ENCODE assay signal across 7 mouse cellular contexts in genomic region chr5:143269363-143270150, GRCm38 (mm10). TPM values are rescaled to one million over a fixed set of nuclear protein-coding genes. Genes with fewer than 3 reads are reported as not detected.
A peak's percentile ranks its signal among the peaks of the same experiment; 100 is the strongest.
DNase-seq lines count a peak whose midpoint lies in the region; ATAC-seq lines count a peak whose summit lies in the region.

TSS of gene Zfp316 (minus strand) at chr5:143270022.

- peaks cover 19% of the 10 kb centered on the region for H3K4me1 ChIP-seq in embryonic facial prominence, embryonic 12.5 days
- H3K4me1 ChIP-seq in limb, embryonic 12.5 days (replicated peaks): peaks cover 21% of the 10 kb centered on the region
- H3K4me1 ChIP-seq in midbrain, embryonic 14.5 days (ENCODE audit: control insufficient read depth, insufficient read depth, low read length): peaks cover 16% of the 10 kb centered on the region

- H3K36me3 ChIP-seq in embryonic facial prominence, embryonic 12.5 days: peaks cover 3% of the 10 kb centered on the region
- peaks cover 4% of the 10 kb centered on the region; the same call in 1 of the 2 replicates for H3K36me3 ChIP-seq in limb, embryonic 12.5 days
- peaks cover 3% of the 10 kb centered on the region for H3K36me3 ChIP-seq in midbrain, embryonic 14.5 days (ENCODE audit: control insufficient read depth, insufficient read depth, low read length)

- peak within 1 kb of the TSS; percentile 92 for H3K4me3 ChIP-seq in embryonic facial prominence, embryonic 12.5 days
- H3K4me3 ChIP-seq in limb, embryonic 12.5 days (replicated peaks): peak within 1 kb of the TSS; percentile 91
- H3K4me3 ChIP-seq in midbrain, embryonic 14.5 days (replicated peaks; ENCODE audit: low read depth, low read length): peak within 1 kb of the TSS; percentile 92

- peak; percentile 87 for DNase-seq in adrenal gland, postnatal 14 days
- DNase-seq in heart, adult 18-20 months: peak; percentile 79 to 80
- DNase-seq in kidney, adult 18-20 months: peak; percentile 78
- DNase-seq in midbrain, embryonic 14.5 days: peak; percentile 92
- DNase-seq in spleen, adult 12 weeks (ENCODE audit: low spot score): peak; percentile 33

- no peaks in the 10 kb centered on the region for H3K27me3 ChIP-seq in embryonic facial prominence, embryonic 12.5 days
- H3K27me3 ChIP-seq in limb, embryonic 12.5 days: no peaks in the 10 kb centered on the region; the same call in 1 of the 2 replicates
- no peaks in the 10 kb centered on the region for H3K27me3 ChIP-seq in midbrain, embryonic 14.5 days (ENCODE audit: control insufficient read depth, insufficient read depth, low read length)

- H3K9ac ChIP-seq in embryonic facial prominence, embryonic 12.5 days: peak within 1 kb of the TSS; percentile 89
- peak within 1 kb of the TSS; percentile 90 for H3K9ac ChIP-seq in limb, embryonic 12.5 days (replicated peaks)
- H3K9ac ChIP-seq in midbrain, embryonic 14.5 days (replicated peaks; ENCODE audit: low read length): peak within 1 kb of the TSS; percentile 96

- H3K4me2 ChIP-seq in embryonic facial prominence, embryonic 12.5 days (replicated peaks): peak within 1 kb of the TSS; percentile 92
- peak within 1 kb of the TSS; percentile 95 for H3K4me2 ChIP-seq in limb, embryonic 12.5 days
- H3K4me2 ChIP-seq in midbrain, embryonic 14.5 days (ENCODE audit: low read length): peak within 1 kb of the TSS; percentile 65

- H3K9me3 ChIP-seq in embryonic facial prominence, embryonic 12.5 days: no peaks in the 10 kb centered on the region
- no peaks in the 10 kb centered on the region for H3K9me3 ChIP-seq in limb, embryonic 12.5 days
- H3K9me3 ChIP-seq in midbrain, embryonic 14.5 days (ENCODE audit: control insufficient read depth, low read length): no peaks in the 10 kb centered on the region

- whole genome bisulfite sequencing in embryonic facial prominence, embryonic 12.5 days: 1% methylated on average over 63 of the region's 79 CpGs
- WGBS in limb, embryonic 12.5 days: under 1% methylated on average over 79 of the region's 79 CpGs
- WGBS in midbrain, embryonic 14.5 days: under 1% methylated on average over 68 of the region's 79 CpGs

- peak; percentile 77 for ATAC-seq in embryonic facial prominence, embryonic 12.5 days (ENCODE audit: insufficient number of reproducible peaks, insufficient read depth, low FRiP score, low TSS enrichment)
- ATAC-seq in limb, embryonic 12.5 days (ENCODE audit: insufficient number of reproducible peaks, insufficient read depth, low FRiP score, low TSS enrichment, low read depth): peak; percentile 67; the same call in 1 of the 2 replicates
- ATAC-seq in midbrain, embryonic 14.5 days (ENCODE audit: low FRiP score, low TSS enrichment): peak; percentile 79

- peak within 1 kb of the TSS; percentile 65 for H3K27ac ChIP-seq in embryonic facial prominence, embryonic 12.5 days
- peak within 1 kb of the TSS; percentile 70 for H3K27ac ChIP-seq in limb, embryonic 12.5 days
- peak within 1 kb of the TSS; percentile 86 for H3K27ac ChIP-seq in midbrain, embryonic 14.5 days (replicated peaks; ENCODE audit: low read depth, low read length)

RNA-seq across cellular contexts. Expression of gene Zfp316, which starts in this region (rescaled TPM):
- 6.9 and 7.6 TPM in 2 replicates for total RNA-seq in adrenal gland, postnatal 14 days (2021)
- 9.7 and 10.1 TPM in 2 replicates for polyA plus RNA-seq in embryonic facial prominence, embryonic 12.5 days (2016; fragmentation: Nextera tagmentation; extraction: Ambion mirVana)
- 1 to 10 TPM; 5.5 to 5.7 TPM for total RNA-seq in heart, adult 18-20 months (2021)
- 8.5 and 11.0 TPM in 2 replicates for polyA plus RNA-seq in limb, embryonic 12.5 days (2016; fragmentation: Nextera tagmentation; extraction: Ambion mirVana)
- 6.9 and 7.8 TPM in 2 replicates for polyA plus RNA-seq in midbrain, embryonic 14.5 days (2014; fragmentation: Nextera tagmentation; extraction: Ambion mirVana)

Comparison
In these comparisons a context has a peak if more than half of its experiments do, and no peak if none do; other contexts are left out.
1. Peak in every context shown above with its lines: DNase-seq, ATAC-seq, H3K4me3 ChIP-seq and H3K27ac ChIP-seq.
2. DNase-seq: peak in every context shown above with its lines; median percentile 92 in midbrain, embryonic 14.5 days; 87 in adrenal gland, postnatal 14 days; 80 in heart, adult 18-20 months; 78 in kidney, adult 18-20 months; 33 in spleen, adult 12 weeks.